Comparison of ENCODE assay signal across 18 mouse cellular contexts in the genomic region with DNA sequence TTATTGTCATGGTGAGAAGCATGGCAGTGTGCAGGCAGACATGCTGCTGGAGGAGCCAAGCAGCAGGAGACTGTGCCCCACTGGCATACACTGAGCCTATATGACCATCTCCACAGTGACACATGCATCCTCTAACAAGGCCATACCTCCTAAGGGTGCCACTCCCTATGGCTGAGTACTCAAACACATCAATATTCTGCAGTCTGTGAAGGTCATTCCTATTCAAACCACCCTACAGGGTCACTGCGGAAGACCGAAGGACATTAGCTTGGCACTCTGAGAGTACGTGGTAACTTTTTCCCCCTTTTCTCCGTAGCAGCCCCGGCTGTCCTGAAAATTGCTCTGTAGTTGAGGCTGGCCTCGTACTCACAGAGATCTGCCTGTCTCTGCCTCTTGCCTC. TPM values are rescaled to one million over a fixed set of nuclear protein-coding genes. Genes with fewer than 3 reads are reported as not detected.
"Had no signal": no experiment of that assay in that cellular context is flagged by ENCODE, and none has a peak within 500 bp of the region (broad histone marks: within the 10 kb centered on the region; RNA-seq: fewer than 3 reads in every experiment).

No protein-coding gene starts in this region.

- DNase-seq: lung, adult 18-20 months; lung, embryonic 14.5 days; lung, postnatal 10 days; lung, postnatal 4 days; midbrain, embryonic 14.5 days; retina, postnatal 1 day; right cerebral cortex, adult 18-20 months; right cerebral cortex, postnatal 25 days; right cerebral cortex, postnatal 4 days; thymus, adult 2 months; thymus, postnatal 25 days had no signal

- H3K9ac ChIP-seq: lung, embryonic 14.5 days; neural tube, embryonic 13.5 days; neural tube, embryonic 15.5 days; stomach, embryonic 15.5 days had no signal

- ATAC-seq: midbrain, embryonic 16.5 days had no signal

- H3K9me3 ChIP-seq: midbrain, embryonic 10.5 days; midbrain, embryonic 12.5 days; neural tube, embryonic 13.5 days; neural tube, embryonic 15.5 days; stomach, embryonic 15.5 days had no signal

- H3K36me3 ChIP-seq: midbrain, embryonic 10.5 days; midbrain, embryonic 12.5 days; neural tube, embryonic 13.5 days; neural tube, embryonic 15.5 days; stomach, embryonic 15.5 days had no signal

- H3K27me3 ChIP-seq: midbrain, embryonic 12.5 days; neural tube, embryonic 13.5 days; neural tube, embryonic 15.5 days; stomach, embryonic 15.5 days had no signal

- H3K4me3 ChIP-seq: midbrain, embryonic 12.5 days; neural tube, embryonic 15.5 days; stomach, embryonic 15.5 days had no signal

- H3K27ac ChIP-seq: neural tube, embryonic 13.5 days; neural tube, embryonic 15.5 days; stomach, embryonic 15.5 days had no signal

RNA-seq across cellular contexts. Expression of a gene that starts 52.5 kb away (rescaled TPM):
- polyA plus RNA-seq: liver, embryonic 16.5 days had no signal
